Mouse (Mus musculus): ENCODE data around the gene Epas1.
A peak's percentile ranks its signal among the peaks of the same experiment; 100 is the strongest.

Epas1 gene

DNA sequence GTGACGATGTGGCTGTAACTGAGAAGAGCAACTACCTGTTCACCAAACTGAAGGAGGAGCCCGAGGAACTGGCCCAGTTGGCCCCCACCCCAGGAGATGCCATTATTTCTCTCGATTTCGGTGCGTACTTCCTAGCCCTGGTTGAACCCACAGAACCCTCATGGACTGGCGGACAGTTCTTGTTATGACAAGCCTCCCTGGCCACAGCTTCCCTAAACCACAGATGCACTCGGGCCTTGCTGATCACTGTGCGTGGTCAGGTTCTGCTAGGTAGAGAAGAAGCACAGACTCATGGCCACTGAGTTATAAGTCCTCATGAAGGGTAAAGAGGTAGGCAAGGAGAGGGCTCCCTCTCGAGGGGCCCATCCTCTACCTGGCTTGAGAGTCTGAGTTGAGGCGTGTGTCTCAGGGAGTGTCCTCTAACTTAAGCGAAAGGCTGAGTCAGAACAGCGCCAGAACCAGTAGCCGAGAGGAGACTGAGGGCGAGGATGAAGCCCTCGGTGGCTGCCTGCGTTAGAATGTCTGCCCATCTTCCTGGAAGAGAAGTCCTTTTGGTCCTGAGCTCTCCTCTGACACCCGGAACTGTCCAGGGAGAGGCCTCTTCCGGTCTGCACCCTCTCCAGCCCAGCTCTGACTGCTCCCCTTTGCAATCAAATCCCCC lies 71.1 kb downstream of the Epas1 start:
- no peak for ATAC-seq (ENCODE audit: insufficient number of reproducible peaks, low FRiP score, low TSS enrichment)

- ATAC-seq (ENCODE audit: insufficient number of reproducible peaks, low FRiP score, low TSS enrichment) = no peak
Measured at GRCm38 (mm10) chr17:86825163-86825902, 71.8 kb downstream of the Epas1 start.

DNA sequence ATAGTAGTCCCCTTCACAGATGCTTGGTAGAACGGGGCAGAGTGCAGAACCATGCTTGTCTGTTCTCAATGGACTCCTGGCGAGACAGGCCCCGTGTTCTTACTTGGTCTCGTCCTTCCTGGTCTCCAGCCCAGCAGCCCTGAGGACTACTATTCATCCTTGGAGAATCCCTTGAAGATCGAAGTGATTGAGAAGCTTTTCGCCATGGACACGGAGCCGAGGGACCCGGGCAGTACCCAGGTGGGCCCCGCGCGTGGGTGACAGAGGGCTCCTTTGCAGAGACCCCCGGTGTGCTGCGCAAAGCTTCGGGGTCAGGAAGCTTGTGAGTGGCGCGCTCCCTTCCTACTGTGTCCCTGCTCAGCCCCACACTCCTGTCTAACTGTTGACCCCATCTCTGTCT lies 72.9 kb downstream of the Epas1 start:
- no peak for ATAC-seq (ENCODE audit: insufficient number of reproducible peaks, low FRiP score, low TSS enrichment)

- ATAC-seq (ENCODE audit: insufficient number of reproducible peaks, low FRiP score, low TSS enrichment) = no peak
Measured at GRCm38 (mm10) chr17:86827391-86828165, 74.1 kb downstream of the Epas1 start.

DNA sequence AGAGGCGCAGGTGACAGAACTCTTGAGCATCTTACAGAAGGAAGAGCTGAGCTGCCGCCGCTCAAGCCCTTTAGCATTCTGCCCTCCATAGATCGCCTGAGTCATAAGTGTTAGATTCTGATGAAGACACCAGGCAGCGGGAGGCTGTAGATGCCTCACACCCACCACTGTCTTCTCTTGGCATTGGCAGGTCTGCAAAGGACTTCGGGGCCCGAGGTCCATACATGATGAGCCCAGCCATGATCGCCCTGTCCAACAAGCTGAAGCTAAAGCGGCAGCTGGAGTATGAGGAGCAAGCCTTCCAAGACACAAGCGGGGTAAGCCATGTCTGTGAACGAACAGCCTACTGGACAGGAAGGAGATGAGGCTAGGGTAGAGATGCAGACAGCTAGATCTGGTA lies 75.0 kb downstream of the Epas1 start:
- no peak for ATAC-seq (ENCODE audit: insufficient number of reproducible peaks, low FRiP score, low TSS enrichment)

- ATAC-seq (ENCODE audit: insufficient number of reproducible peaks, low FRiP score, low TSS enrichment) = no peak
Measured at GRCm38 (mm10) chr17:86829383-86830175, 76.1 kb downstream of the Epas1 start.

DNA sequence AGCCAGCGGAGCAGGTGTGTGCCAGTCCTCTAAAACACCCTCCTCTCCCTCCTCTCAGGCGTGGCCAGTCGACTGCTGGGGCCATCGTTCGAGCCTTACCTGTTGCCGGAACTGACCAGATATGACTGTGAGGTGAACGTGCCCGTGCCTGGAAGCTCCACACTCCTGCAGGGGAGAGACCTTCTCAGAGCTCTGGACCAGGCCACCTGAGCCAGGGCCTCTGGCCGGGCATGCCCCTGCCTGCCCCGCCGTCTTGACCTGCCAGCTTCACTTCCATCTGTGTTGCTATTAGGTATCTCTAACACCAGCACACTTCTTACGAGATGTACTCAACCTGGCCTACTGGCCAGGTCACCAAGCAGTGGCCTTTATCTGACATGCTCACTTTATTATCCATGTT lies 77.4 kb downstream of the Epas1 start:
- no peak for ATAC-seq (ENCODE audit: insufficient number of reproducible peaks, low FRiP score, low TSS enrichment)

DNA sequence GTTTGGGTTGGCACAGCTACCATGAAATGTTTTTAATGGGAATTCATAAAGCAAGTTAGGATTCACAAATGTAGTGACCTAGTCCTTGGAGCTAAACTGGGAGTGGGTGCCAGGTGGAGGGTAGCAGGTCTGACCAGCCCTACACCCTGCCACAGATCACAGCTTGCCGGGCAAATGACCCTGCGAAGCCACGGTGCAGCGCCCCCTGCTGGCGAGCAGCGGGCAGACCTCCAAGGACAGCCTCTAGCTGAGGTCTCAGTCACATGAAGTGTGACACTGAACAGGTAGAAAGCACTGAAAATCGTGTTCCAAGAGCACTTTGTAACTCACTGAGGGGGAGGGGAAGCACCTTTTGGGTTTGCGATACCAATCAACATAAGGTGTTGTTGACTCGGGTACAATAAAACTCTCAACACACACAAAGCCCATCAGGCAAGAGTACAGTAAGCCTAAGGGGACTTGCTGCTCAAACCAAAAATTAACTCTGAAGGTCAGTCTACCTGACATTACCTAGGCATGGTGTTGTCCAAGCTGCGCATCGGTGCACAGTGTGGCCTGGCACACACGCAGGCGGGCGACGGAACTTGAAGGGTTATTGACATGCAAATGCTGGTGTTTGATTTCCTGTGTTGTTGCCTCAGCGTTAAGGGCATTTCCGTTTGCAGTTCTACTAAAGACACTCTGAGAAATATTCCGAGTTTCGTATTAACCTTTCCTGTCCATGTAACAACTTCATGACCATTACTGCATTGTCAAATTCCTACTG lies 79.2 kb downstream of the Epas1 start:
- ATAC-seq (ENCODE audit: insufficient number of reproducible peaks, low FRiP score, low TSS enrichment) = 0 out of 2 replicates have a peak, but pooled peaks have one; percentile 52

- no peak for ATAC-seq (ENCODE audit: insufficient number of reproducible peaks, low FRiP score, low TSS enrichment)
Measured at GRCm38 (mm10) chr17:86833945-86834344, 80.4 kb downstream of the Epas1 start.

- ATAC-seq (ENCODE audit: insufficient number of reproducible peaks, low FRiP score, low TSS enrichment) = no peak
Measured at GRCm38 (mm10) chr17:86839308-86839707, 85.8 kb downstream of the Epas1 start.

GRCm38 (mm10) chr17:86850700-86851337 lies 97.3 kb downstream of the Epas1 start:
- ATAC-seq (ENCODE audit: insufficient number of reproducible peaks, low FRiP score, low TSS enrichment) = no peak

- ATAC-seq (ENCODE audit: insufficient number of reproducible peaks, low FRiP score, low TSS enrichment) = no peak
Measured at GRCm38 (mm10) chr17:86851782-86852181, 98.3 kb downstream of the Epas1 start.

DNA sequence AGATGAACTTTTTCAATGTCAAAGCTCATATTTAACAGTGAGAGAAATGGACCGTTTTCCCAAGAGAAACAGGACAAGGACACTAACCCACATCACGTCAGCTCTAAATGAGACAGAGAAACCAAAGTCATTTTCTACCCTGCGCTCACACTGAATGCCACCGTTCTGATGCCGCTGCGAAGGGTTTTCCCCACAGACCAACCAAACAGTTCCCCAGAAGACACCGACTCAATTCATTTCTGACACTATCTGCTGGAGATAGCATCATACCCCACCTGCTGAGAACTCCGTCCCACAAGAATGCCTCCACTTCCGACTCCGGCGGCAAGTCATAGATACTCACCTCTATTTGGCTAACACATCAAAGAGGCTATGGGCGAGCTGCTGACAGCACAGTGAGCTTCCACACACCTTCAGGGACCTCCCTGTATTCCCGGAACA lies 99.1 kb downstream of the Epas1 start:
- ATAC-seq (ENCODE audit: insufficient number of reproducible peaks, low FRiP score, low TSS enrichment) = no peak

GRCm38 (mm10) chr17:86870586-86870985 lies 117.1 kb downstream of the Epas1 start:
- no peak for ATAC-seq (ENCODE audit: insufficient number of reproducible peaks, low FRiP score, low TSS enrichment)

DNA sequence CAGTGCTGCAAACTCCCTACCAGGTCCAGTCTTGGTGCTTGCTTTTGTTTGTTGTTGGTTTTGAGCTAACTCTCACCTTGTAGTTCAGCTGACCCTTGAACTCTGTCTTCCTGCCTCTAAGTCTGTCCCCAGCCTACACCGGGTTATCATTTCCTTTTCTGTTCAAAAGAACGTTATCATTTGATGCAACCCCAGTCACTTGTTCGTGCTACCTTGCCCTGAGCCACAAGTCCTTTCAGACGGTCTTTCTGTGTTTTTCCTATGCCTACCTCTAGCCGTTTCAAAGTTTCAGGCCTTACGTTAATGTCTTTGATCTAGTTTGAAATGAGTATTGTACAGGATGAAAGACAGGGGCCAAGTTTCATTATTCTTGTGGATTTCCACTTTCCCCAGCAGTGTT lies 119.1 kb downstream of the Epas1 start:
- ATAC-seq (ENCODE audit: insufficient number of reproducible peaks, low FRiP score, low TSS enrichment) = no peak

- ATAC-seq (ENCODE audit: insufficient number of reproducible peaks, low FRiP score, low TSS enrichment) = no peak
Measured at GRCm38 (mm10) chr17:86876940-86877339, 123.4 kb downstream of the Epas1 start.

DNA sequence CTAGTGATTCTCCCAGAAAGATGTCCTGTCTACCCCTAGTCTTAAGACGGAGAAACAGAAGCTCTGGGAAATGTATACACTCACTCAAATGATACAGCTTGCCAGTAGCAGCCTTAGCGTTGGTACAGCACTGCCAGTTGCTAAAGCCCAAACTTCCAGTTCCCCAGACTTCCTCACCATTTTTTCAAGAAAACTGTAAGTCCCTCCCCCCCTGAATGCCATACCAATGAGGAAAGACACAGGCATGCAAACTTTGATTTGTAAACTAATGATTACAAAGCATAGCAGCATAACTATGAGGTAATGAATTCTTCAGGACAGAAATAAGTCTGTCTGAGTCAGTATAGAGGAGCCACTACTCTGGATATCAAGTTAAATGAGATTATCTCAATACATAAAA lies 124.2 kb downstream of the Epas1 start:
- no peak for ATAC-seq (ENCODE audit: insufficient number of reproducible peaks, low FRiP score, low TSS enrichment)

DNA sequence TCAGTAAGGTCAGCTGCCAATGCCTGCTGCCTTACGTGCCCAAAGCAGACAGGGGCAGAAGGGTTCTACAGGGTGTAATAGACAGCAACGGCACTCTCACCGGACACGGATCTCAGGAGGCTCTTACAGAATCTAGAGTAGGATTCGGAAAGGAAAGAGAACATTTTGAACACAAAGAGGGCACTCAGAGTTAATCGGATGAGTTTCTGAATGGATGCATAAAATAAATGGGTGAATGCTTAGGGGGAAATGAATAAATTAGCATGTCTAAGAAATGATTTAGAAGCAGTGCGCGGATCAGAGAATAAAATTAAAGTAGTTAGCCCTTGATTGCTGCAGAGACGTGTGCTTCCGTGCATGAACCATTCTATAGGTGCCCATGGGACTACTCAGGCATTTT lies 126.6 kb downstream of the Epas1 start:
- no peak for ATAC-seq (ENCODE audit: insufficient number of reproducible peaks, low FRiP score, low TSS enrichment)

DNA sequence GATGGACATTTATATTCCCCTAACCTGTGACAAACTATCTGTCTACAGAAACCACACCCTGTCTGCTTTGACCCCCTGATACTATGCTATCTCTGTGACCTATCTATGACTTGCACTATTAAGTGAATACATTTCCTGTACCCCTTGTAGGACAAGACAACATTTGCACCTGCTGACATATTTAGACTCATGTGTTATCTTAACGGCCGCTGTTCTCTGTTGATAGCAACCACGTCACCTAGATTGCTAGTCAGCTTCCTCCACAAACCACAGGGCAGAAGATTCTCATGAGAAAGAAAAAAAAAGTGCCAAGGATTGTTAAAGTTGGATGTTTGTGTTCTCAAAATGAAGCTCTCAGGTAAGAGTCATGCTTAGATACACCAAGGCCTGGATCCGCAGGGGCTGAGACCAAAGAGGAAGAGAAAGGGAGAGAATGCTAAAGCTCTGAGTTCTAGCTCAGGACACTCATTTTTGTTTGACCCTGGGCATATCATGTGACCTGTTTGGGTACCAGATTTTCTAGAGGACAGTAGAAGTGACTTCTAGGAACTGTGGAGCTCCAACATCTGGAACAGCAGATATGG lies 127.1 kb downstream of the Epas1 start:
- ATAC-seq (ENCODE audit: insufficient number of reproducible peaks, low FRiP score, low TSS enrichment) = no peak
